Mouse (Mus musculus): ENCODE data around the gene Cd36.

GRCm38 (mm10) chr5:17880799-17881541, 7.6 kb downstream of the Cd36 start:
- TF ChIP-seq POLR2A (IDR thresholded peaks at IDR 0.05; ENCODE audit: borderline replicate concordance, extremely low read depth, low read depth, low read length) (no peak), CTCF (IDR thresholded peaks at IDR 0.05; ENCODE audit: insufficient read depth, low read length) (no peak)
